Mouse (Mus musculus): Measurements from ENCODE around the gene Fes. TPM values are rescaled to one million over a fixed set of nuclear protein-coding genes. Genes with fewer than 3 reads are reported as not detected.
"Not testable (repeated sequence)": the region's sequence is repeated elsewhere in the genome, so short reads cannot be mapped to it uniquely, and the experiment has no call there.

Fes gene
- polyA plus RNA-seq, 1 experiment from 2014 or later = 18.3 TPM

DNA sequence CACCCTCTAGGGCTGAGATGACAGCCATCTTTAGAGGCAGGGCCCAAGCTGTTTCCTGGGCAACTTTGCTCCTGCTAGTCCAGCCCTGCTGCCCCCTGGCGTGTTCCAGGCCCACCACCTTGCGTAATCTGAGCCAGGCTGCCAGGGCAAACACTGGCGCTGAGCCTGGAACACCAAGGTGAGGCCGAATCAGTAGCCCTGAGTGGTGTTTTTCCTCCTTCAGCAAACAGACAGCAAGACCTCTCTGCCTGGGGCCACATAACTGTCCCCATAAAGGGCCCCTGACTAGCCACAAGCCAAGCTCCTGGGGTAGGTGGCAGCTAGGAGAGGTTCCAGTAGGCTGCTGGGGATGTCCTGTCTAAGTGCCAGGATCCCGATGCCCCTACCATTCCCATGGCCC, 12.4 kb upstream of the Fes start:
- no peaks in the 10 kb centered on the region for H3K9me3 ChIP-seq (ENCODE audit: low read length)
- H3K4me3 ChIP-seq (ENCODE audit: low read length) = no peak overlapping the region
- 0 out of 2 replicates have a peak overlapping the region, but pooled peaks have one; percentile 5 for H3K9ac ChIP-seq (replicated peaks; ENCODE audit: low read length)
- 0 out of 2 replicates have a peak overlapping the region, but pooled peaks have one; percentile 0 for H3K27ac ChIP-seq (ENCODE audit: low read length)
- no peaks in the 10 kb centered on the region for H3K27me3 ChIP-seq (ENCODE audit: insufficient read depth, low read length)
- H3K4me1 ChIP-seq (ENCODE audit: insufficient read depth, low read length) = peaks cover 23% of the 10 kb centered on the region
- H3K36me3 ChIP-seq (ENCODE audit: insufficient read depth, low read length) = peaks cover 22% of the 10 kb centered on the region
- 0 out of 2 replicates have a peak, but pooled peaks have one; percentile 16 for ATAC-seq (ENCODE audit: low FRiP score, low TSS enrichment)
- WGBS = 48% methylated on average over 5 of the region's 5 CpGs
- no peak overlapping the region for H3K4me2 ChIP-seq (replicated peaks; ENCODE audit: low read depth, low read length)

- H3K9ac ChIP-seq (replicated peaks; ENCODE audit: low read length) = no peak overlapping the region
- 85% methylated on average over 9 of the region's 9 CpGs for WGBS
These were observed 11.1 kb upstream of the Fes start for GRCm38 (mm10) chr7:80398654-80399444.

GRCm38 (mm10) chr7:80397986-80398385, 10.2 kb upstream of the Fes start:
- no peak overlapping the region for H3K4me2 ChIP-seq (replicated peaks; ENCODE audit: low read depth, low read length)
- H3K4me1 ChIP-seq (ENCODE audit: insufficient read depth, low read length) = peaks cover 23% of the 10 kb centered on the region
- ATAC-seq (ENCODE audit: low FRiP score, low TSS enrichment) = no peak
- H3K27me3 ChIP-seq (ENCODE audit: insufficient read depth, low read length) = no peaks in the 10 kb centered on the region
- peaks cover 36% of the 10 kb centered on the region for H3K36me3 ChIP-seq (ENCODE audit: insufficient read depth, low read length)
- no peak overlapping the region for H3K4me3 ChIP-seq (ENCODE audit: low read length)
- H3K9ac ChIP-seq (replicated peaks; ENCODE audit: low read length) = no peak overlapping the region
- no peak overlapping the region for H3K27ac ChIP-seq (ENCODE audit: low read length)
- H3K9me3 ChIP-seq (ENCODE audit: low read length) = no peaks in the 10 kb centered on the region
- WGBS = 95% methylated on average over 9 of the region's 9 CpGs

More at GRCm38 (mm10) chr7:80398654-80399444, 11.1 kb upstream of the Fes start:
- peaks cover 28% of the 10 kb centered on the region for H3K36me3 ChIP-seq (ENCODE audit: insufficient read depth, low read length)
- no peak overlapping the region for H3K27ac ChIP-seq (ENCODE audit: low read length)
- no peak for ATAC-seq (ENCODE audit: low FRiP score, low TSS enrichment)
- no peaks in the 10 kb centered on the region for H3K27me3 ChIP-seq (ENCODE audit: insufficient read depth, low read length)
- no peak overlapping the region for H3K4me2 ChIP-seq (replicated peaks; ENCODE audit: low read depth, low read length)
- no peaks in the 10 kb centered on the region for H3K9me3 ChIP-seq (ENCODE audit: low read length)
- peaks cover 23% of the 10 kb centered on the region for H3K4me1 ChIP-seq (ENCODE audit: insufficient read depth, low read length)
- H3K4me3 ChIP-seq (ENCODE audit: low read length) = no peak overlapping the region

DNA sequence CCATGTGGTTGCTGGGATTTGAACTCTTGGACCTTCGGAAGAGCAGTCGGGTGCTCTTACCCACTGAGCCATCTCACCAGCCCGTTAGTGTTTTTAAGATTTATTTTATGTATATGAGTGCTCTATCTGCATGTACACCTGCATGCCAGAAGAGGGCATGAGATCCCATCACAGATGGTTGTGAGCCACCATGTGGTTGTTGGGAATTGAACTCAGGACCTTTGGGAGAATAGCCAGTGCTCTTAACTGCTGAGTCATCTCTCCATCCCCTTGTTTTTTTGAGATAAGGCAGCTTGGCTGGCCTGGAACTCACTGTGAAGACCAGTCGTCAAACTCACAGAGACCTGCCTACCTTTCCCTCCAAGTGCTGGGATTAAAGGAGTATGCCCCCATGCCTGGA, 8.7 kb upstream of the Fes start:
- H3K27ac ChIP-seq (ENCODE audit: low read length); H3K9ac ChIP-seq (replicated peaks; ENCODE audit: low read length); ATAC-seq (ENCODE audit: low FRiP score, low TSS enrichment); H3K27me3 ChIP-seq (ENCODE audit: insufficient read depth, low read length); H3K4me2 ChIP-seq (replicated peaks; ENCODE audit: low read depth, low read length); H3K9me3 ChIP-seq (ENCODE audit: low read length); H3K4me3 ChIP-seq (ENCODE audit: low read length): not testable (repeated sequence)
- Histone ChIP-seq H3K36me3 (ENCODE audit: insufficient read depth, low read length) (peaks cover 52% of the 10 kb centered on the region), H3K4me1 (ENCODE audit: insufficient read depth, low read length) (peaks cover 19% of the 10 kb centered on the region)
- 84% methylated on average over 4 of the region's 4 CpGs for WGBS

- no peaks in the 10 kb centered on the region for H3K9me3 ChIP-seq (ENCODE audit: low read length)
- H3K4me3 ChIP-seq (ENCODE audit: low read length) = no peak overlapping the region
- H3K4me2 ChIP-seq (replicated peaks; ENCODE audit: low read depth, low read length) = no peak overlapping the region
- H3K27ac ChIP-seq (ENCODE audit: low read length) = no peak overlapping the region
- peaks cover 68% of the 10 kb centered on the region for H3K36me3 ChIP-seq (ENCODE audit: insufficient read depth, low read length)
- no peaks in the 10 kb centered on the region for H3K27me3 ChIP-seq (ENCODE audit: insufficient read depth, low read length)
- ATAC-seq (ENCODE audit: low FRiP score, low TSS enrichment) = no peak
- no peak overlapping the region for H3K9ac ChIP-seq (replicated peaks; ENCODE audit: low read length)
- 93% methylated on average over 4 of the region's 4 CpGs for WGBS
- H3K4me1 ChIP-seq (ENCODE audit: insufficient read depth, low read length) = peaks cover 1% of the 10 kb centered on the region
These were observed 6.9 kb upstream of the Fes start for GRCm38 (mm10) chr7:80394600-80394999.

- Histone ChIP-seq H3K36me3 (ENCODE audit: insufficient read depth, low read length) (peaks cover 62% of the 10 kb centered on the region), H3K27me3 (ENCODE audit: insufficient read depth, low read length) (no peaks in the 10 kb centered on the region), H3K9ac (replicated peaks; ENCODE audit: low read length) (no peak overlapping the region), H3K4me1 (ENCODE audit: insufficient read depth, low read length) (peaks cover 13% of the 10 kb centered on the region), H3K4me2 (replicated peaks; ENCODE audit: low read depth, low read length) (no peak overlapping the region), H3K4me3 (ENCODE audit: low read length) (no peak overlapping the region), H3K27ac (ENCODE audit: low read length) (no peak overlapping the region), H3K9me3 (ENCODE audit: low read length) (no peaks in the 10 kb centered on the region)
- no peak for ATAC-seq (ENCODE audit: low FRiP score, low TSS enrichment)
- 92% methylated on average over 15 of the region's 15 CpGs for whole genome bisulfite sequencing
These were observed 4.4 kb upstream of the Fes start for GRCm38 (mm10) chr7:80392119-80392518.

GRCm38 (mm10) chr7:80387033-80387632, 613 bp downstream of the Fes start:
- Histone ChIP-seq H3K27me3 (ENCODE audit: insufficient read depth, low read length) (no peaks in the 10 kb centered on the region), H3K27ac (ENCODE audit: low read length) (peak overlapping the region; percentile 79), H3K4me2 (replicated peaks; ENCODE audit: low read depth, low read length) (peak overlapping the region; percentile 74), H3K4me3 (ENCODE audit: low read length) (peak overlapping the region; percentile 52), H3K9ac (replicated peaks; ENCODE audit: low read length) (peak overlapping the region; percentile 80), H3K4me1 (ENCODE audit: insufficient read depth, low read length) (peaks cover 24% of the 10 kb centered on the region), H3K36me3 (ENCODE audit: insufficient read depth, low read length) (peaks cover 31% of the 10 kb centered on the region), H3K9me3 (ENCODE audit: low read length) (no peaks in the 10 kb centered on the region)
- ATAC-seq (ENCODE audit: low FRiP score, low TSS enrichment) = no peak; the same call in 1 of the 2 replicates
- WGBS = 31% methylated on average over 17 of the region's 17 CpGs

DNA sequence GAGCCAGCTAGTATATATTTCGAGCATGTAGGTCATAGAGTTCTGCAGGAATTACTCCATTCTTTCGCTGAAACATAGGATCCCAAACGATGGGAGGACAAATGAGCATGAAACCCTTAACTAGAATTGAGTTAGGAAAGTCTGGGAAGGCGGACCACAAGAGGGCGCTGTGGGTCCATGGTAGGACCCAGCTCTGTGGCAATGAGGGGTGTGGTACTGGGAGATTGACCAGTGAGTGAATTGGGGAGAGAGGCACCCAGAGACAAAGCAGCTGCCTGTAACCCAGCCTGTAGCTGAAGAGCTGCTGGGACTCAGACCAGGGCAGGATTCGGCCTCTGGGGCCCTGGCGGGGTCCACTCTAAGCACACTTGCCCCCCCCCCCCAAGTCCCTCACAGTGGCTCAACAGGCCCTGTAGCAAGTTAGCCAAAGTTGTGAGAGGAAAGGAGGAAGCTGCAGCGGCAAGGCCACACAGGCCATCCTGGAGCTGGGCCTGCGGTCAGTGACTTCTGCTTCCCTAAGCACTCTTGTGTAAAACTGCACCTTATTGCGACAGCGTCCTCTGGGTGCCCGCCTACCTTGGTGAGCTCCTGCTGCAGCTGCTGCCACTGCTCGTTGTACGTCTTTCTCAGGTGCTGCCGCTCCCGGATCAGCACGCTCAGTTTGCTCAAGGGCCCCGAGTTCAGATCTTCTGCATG, 1.4 kb downstream of the Fes start:
- H3K4me1 ChIP-seq (ENCODE audit: insufficient read depth, low read length) = peaks cover 24% of the 10 kb centered on the region
- H3K9me3 ChIP-seq (ENCODE audit: low read length) = no peaks in the 10 kb centered on the region
- 42% methylated on average over 18 of the region's 18 CpGs for WGBS
- peak overlapping the region; percentile 80; the same call in 1 of the 2 replicates for H3K9ac ChIP-seq (replicated peaks; ENCODE audit: low read length)
- peak; percentile 78 for ATAC-seq (ENCODE audit: low FRiP score, low TSS enrichment)
- H3K27me3 ChIP-seq (ENCODE audit: insufficient read depth, low read length) = no peaks in the 10 kb centered on the region
- peak overlapping the region; percentile 74 for H3K4me2 ChIP-seq (replicated peaks; ENCODE audit: low read depth, low read length)
- H3K27ac ChIP-seq (ENCODE audit: low read length) = peak overlapping the region; percentile 79; the same call in 1 of the 2 replicates
- peak overlapping the region; percentile 52 for H3K4me3 ChIP-seq (ENCODE audit: low read length)
- peaks cover 24% of the 10 kb centered on the region for H3K36me3 ChIP-seq (ENCODE audit: insufficient read depth, low read length)

- no peaks in the 10 kb centered on the region for H3K9me3 ChIP-seq (ENCODE audit: low read length)
- no peak overlapping the region for H3K4me3 ChIP-seq (ENCODE audit: low read length)
- H3K9ac ChIP-seq (replicated peaks; ENCODE audit: low read length) = no peak overlapping the region
- no peaks in the 10 kb centered on the region for H3K27me3 ChIP-seq (ENCODE audit: insufficient read depth, low read length)
- no peak overlapping the region for H3K4me2 ChIP-seq (replicated peaks; ENCODE audit: low read depth, low read length)
- H3K36me3 ChIP-seq (ENCODE audit: insufficient read depth, low read length) = peaks cover 14% of the 10 kb centered on the region; the same call in 1 of the 2 replicates
- H3K27ac ChIP-seq (ENCODE audit: low read length) = no peak overlapping the region
- no peak for ATAC-seq (ENCODE audit: low FRiP score, low TSS enrichment)
- peaks cover 19% of the 10 kb centered on the region for H3K4me1 ChIP-seq (ENCODE audit: insufficient read depth, low read length)
- 72% methylated on average over 11 of the region's 11 CpGs for WGBS
These were observed 4.8 kb downstream of the Fes start for GRCm38 (mm10) chr7:80382919-80383318.
